Mouse (Mus musculus) colon, adult 2 months (tissue): ENCODE data around the gene BC067074. TPM values are rescaled to one million over a fixed set of nuclear protein-coding genes. Genes with fewer than 3 reads are reported as not detected.

Experiments used
- polyA plus RNA-seq: library from polyadenylated mRNA; depleted of rRNA; stranded (reverse); fragments of >200 nt; gene quantifications from 2 replicates; pipeline ENCODE4 v1.2.3, GENCODE M21; 2012; rRNA removed

BC067074 gene
- 0.29 and 0.46 TPM in 2 replicates for polyA plus RNA-seq

DNA sequence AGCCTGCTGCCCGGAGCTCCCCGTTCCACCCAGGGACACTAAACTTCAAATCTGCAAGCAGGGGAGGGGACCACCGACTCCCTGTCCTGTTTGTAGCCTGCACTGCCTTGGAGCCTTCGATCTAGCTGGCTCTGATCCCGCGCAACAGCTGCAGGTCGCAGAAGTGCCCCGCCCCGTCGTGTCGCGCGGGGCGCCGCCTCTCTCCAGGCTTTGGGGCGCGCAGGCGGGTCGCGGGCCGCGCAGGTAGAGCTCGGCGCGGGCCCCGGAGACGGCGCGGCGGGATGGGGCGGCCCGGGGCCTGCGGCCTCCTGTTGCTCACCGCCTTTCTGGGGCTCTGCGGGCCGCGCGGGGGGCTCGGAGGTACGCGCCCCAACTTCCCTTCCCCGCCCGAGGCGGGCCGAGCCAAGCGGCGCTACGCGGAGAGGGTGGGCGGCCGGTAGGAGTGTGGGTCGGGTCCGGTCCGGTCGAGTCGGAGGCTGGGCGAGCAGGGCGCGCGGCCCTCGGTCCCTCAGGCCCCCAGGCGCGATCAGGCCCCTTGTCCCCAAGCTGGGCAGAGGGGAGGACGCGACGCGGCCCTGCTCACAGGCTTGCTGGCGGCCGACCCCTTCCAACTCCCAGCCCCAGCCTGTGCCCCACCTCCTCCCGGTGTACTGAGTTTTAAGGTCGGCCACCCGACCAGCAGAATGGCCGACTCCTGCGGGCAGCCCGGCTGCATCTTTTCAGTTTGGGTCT is at the start of gene BC067074:
BC067074 (plus strand) TSS at position 185 of the 732 bp plus-strand sequence.

Other genes starting within 250 kb of the BC067074 start
- gene Gpx8, start 246.7 kb upstream of the BC067074 start, polyA plus RNA-seq: 0.98 and 1.4 TPM in 2 replicates
- gene Gzma, start 192.2 kb upstream of the BC067074 start, polyA plus RNA-seq: 0.27 and 0.45 TPM in 2 replicates
- 2.2 and 2.9 TPM in 2 replicates for gene Esm1, start 83.5 kb upstream of the BC067074 start, polyA plus RNA-seq
- gene Gzmk, start 67.3 kb upstream of the BC067074 start, polyA plus RNA-seq: not detected in 2 replicates